Mouse (Mus musculus): Measurements from ENCODE around the gene Dst. TPM values are rescaled to one million over a fixed set of nuclear protein-coding genes. Genes with fewer than 3 reads are reported as not detected.
A peak's percentile ranks its signal among the peaks of the same experiment; 100 is the strongest.

Gene Dst
- polyA plus RNA-seq, 1 experiment = 197 TPM

- H3K4me3 ChIP-seq (ENCODE audit: insufficient read depth, low read depth, low read length) = no peak overlapping the region
- peaks cover 2% of the 10 kb centered on the region; the same call in 1 of the 2 replicates for H3K4me1 ChIP-seq (ENCODE audit: control insufficient read depth, insufficient read depth, low read length)
- WGBS = 85% methylated on average over 3 of the region's 3 CpGs
- no peak for TF ChIP-seq POLR2A (IDR thresholded peaks at IDR 0.05; ENCODE audit: insufficient read depth, low read depth, low read length)
- TF ChIP-seq CTCF (IDR thresholded peaks at IDR 0.05; ENCODE audit: insufficient read depth, low read depth, low read length) = no peak
- no peak overlapping the region for H3K27ac ChIP-seq (ENCODE audit: insufficient read depth, low read depth, low read length)
These were observed 139.3 kb downstream of the Dst start for GRCm38 (mm10) chr1:34047285-34047684.

DNA sequence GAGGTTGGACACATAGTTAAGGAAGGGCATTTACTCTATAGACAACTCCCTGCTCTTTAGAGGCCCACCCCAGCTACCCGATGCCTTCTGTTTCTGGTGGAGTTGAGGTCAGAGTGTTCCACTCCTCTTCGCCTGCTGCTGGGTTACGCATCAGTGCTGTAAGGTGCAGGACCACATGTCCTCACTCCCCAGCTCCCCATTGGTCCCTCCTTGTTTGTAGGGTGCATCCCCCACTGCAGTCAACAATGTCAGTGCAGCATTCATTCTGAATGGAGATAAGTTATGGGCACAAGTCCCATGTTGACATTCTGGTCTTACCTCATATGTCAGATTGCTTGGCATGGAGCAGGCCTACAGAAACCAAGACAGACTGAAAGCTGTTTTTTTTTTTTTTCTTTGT lies 143.2 kb downstream of the Dst start:
- TF ChIP-seq POLR2A (IDR thresholded peaks at IDR 0.05; ENCODE audit: insufficient read depth, low read depth, low read length) = no peak
- no peak for TF ChIP-seq CTCF (IDR thresholded peaks at IDR 0.05; ENCODE audit: insufficient read depth, low read depth, low read length)
- H3K4me1 ChIP-seq (ENCODE audit: control insufficient read depth, insufficient read depth, low read length) = peaks cover 2% of the 10 kb centered on the region; the same call in 1 of the 2 replicates
- 95% methylated on average over 3 of the region's 3 CpGs for WGBS
- H3K27ac ChIP-seq (ENCODE audit: insufficient read depth, low read depth, low read length) = no peak overlapping the region
- H3K4me3 ChIP-seq (ENCODE audit: insufficient read depth, low read depth, low read length) = no peak overlapping the region

DNA sequence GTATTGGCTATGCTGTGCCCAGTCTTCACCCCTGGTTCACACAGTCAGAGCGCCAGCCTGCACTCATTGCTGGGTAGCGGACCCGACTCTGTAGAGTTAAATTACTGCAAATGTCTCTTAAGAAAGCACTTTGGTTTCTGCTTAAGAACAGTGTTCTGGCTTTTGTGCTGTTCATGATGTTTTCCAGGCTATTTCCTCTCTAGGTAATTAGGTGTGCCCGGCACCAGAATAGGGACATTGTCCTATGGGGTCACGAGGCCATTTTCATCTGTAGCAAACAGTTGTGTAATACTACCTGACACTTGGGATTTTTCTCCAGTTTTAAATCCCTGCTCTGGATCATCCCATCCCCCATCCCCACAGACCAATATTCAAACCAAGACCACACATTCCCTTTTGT lies 144.4 kb downstream of the Dst start:
- whole genome bisulfite sequencing = 62% methylated on average over 5 of the region's 5 CpGs
- H3K4me3 ChIP-seq (ENCODE audit: insufficient read depth, low read depth, low read length) = no peak overlapping the region
- TF ChIP-seq CTCF (IDR thresholded peaks at IDR 0.05; ENCODE audit: insufficient read depth, low read depth, low read length) = no peak
- no peak for TF ChIP-seq POLR2A (IDR thresholded peaks at IDR 0.05; ENCODE audit: insufficient read depth, low read depth, low read length)
- peaks cover 2% of the 10 kb centered on the region; the same call in 1 of the 2 replicates for H3K4me1 ChIP-seq (ENCODE audit: control insufficient read depth, insufficient read depth, low read length)
- H3K27ac ChIP-seq (ENCODE audit: insufficient read depth, low read depth, low read length) = no peak overlapping the region

DNA sequence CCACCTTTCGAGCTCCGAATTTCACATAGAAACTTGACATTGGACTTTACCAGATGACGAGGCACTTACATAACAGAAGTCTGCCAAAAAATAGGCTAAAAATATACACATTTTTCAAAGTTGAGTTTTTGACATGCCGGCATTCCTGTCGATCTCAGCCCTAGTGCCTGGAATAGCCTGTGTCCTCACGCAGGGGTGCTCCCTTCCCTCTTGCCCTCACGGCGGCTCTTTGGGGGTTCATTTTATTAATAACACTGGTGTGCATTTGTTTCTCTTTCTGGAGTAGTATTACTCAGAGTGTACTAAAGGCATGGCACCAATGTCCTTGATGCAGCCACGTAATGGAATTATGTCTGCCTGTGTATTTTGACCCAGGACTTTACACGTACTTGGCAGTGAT lies 146.9 kb downstream of the Dst start:
- Histone ChIP-seq H3K4me1 (ENCODE audit: control insufficient read depth, insufficient read depth, low read length) (peaks cover 2% of the 10 kb centered on the region; the same call in 1 of the 2 replicates), H3K27ac (ENCODE audit: insufficient read depth, low read depth, low read length) (no peak overlapping the region), H3K4me3 (ENCODE audit: insufficient read depth, low read depth, low read length) (no peak overlapping the region)
- 94% methylated on average over 10 of the region's 10 CpGs for WGBS
- TF ChIP-seq POLR2A (IDR thresholded peaks at IDR 0.05; ENCODE audit: insufficient read depth, low read depth, low read length) (no peak), CTCF (IDR thresholded peaks at IDR 0.05; ENCODE audit: insufficient read depth, low read depth, low read length) (no peak)

- H3K4me3 ChIP-seq (ENCODE audit: insufficient read depth, low read depth, low read length) = no peak overlapping the region
- H3K27ac ChIP-seq (ENCODE audit: insufficient read depth, low read depth, low read length) = no peak overlapping the region
- H3K4me1 ChIP-seq (ENCODE audit: control insufficient read depth, insufficient read depth, low read length) = peaks cover 6% of the 10 kb centered on the region; the same call in 1 of the 2 replicates
- TF ChIP-seq POLR2A (IDR thresholded peaks at IDR 0.05; ENCODE audit: insufficient read depth, low read depth, low read length) (no peak), CTCF (IDR thresholded peaks at IDR 0.05; ENCODE audit: insufficient read depth, low read depth, low read length) (no peak)
- WGBS = 91% methylated on average over 14 of the region's 14 CpGs
These were observed 148.6 kb downstream of the Dst start for GRCm38 (mm10) chr1:34056658-34057057.

DNA sequence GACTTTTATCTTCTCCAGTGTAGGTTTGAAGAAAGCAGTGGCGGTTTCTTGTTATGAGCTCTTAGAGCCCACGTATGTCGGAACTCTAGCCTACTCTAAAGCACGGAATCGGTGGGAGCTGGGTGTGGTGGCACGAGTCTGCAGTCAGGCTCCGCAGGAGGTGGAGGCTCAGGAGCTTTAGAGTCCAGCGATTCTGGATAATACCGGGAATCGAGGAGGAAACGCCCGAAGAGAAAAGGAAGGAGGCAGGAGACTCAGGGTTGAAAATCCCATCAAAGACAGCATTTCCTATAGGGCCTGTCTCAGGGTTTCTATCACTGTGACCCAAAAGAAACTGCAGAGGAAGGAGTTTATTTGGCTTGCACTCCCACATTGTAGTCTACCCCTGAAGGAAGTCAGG lies 151.2 kb downstream of the Dst start:
- H3K4me3 ChIP-seq (ENCODE audit: insufficient read depth, low read depth, low read length) = no peak overlapping the region
- TF ChIP-seq POLR2A (IDR thresholded peaks at IDR 0.05; ENCODE audit: insufficient read depth, low read depth, low read length) (no peak), CTCF (IDR thresholded peaks at IDR 0.05; ENCODE audit: insufficient read depth, low read depth, low read length) (no peak)
- H3K4me1 ChIP-seq (ENCODE audit: control insufficient read depth, insufficient read depth, low read length) = peaks cover 4% of the 10 kb centered on the region; the same call in 1 of the 2 replicates
- no peak overlapping the region for H3K27ac ChIP-seq (ENCODE audit: insufficient read depth, low read depth, low read length)
- WGBS = 90% methylated on average over 12 of the region's 12 CpGs

GRCm38 (mm10) chr1:34060446-34060845 lies 152.4 kb downstream of the Dst start:
- TF ChIP-seq CTCF (IDR thresholded peaks at IDR 0.05; ENCODE audit: insufficient read depth, low read depth, low read length) (no peak), POLR2A (IDR thresholded peaks at IDR 0.05; ENCODE audit: insufficient read depth, low read depth, low read length) (no peak)
- H3K27ac ChIP-seq (ENCODE audit: insufficient read depth, low read depth, low read length) = no peak overlapping the region
- H3K4me1 ChIP-seq (ENCODE audit: control insufficient read depth, insufficient read depth, low read length) = peaks cover 4% of the 10 kb centered on the region; the same call in 1 of the 2 replicates
- 25% methylated on average over 6 of the region's 6 CpGs for WGBS
- no peak overlapping the region for H3K4me3 ChIP-seq (ENCODE audit: insufficient read depth, low read depth, low read length)

DNA sequence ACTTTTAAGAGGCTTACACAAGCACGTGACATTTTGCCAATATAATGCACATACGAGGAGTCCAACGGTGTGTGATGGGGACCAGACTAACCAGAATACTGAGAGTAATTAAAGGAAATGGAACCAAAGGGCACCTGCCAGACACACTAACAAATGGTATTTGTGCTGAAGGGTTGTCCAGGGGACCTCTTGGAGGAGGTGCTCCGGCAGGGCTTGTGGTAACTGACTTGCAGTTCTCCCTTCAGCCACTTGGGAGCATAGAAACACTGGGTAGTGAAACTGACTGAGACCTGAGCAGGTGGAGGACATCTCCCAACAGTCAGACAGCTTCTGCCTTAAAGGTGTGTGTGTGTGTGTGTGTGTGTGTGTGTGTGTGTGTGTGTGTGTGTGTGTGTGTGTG lies 153.1 kb downstream of the Dst start:
- H3K4me3 ChIP-seq (ENCODE audit: insufficient read depth, low read depth, low read length) = no peak overlapping the region
- 36% methylated on average over 4 of the region's 4 CpGs for WGBS
- no peak for TF ChIP-seq POLR2A (IDR thresholded peaks at IDR 0.05; ENCODE audit: insufficient read depth, low read depth, low read length)
- peak; percentile 36; the same call in 1 of the 2 replicates for TF ChIP-seq CTCF (IDR thresholded peaks at IDR 0.05; ENCODE audit: insufficient read depth, low read depth, low read length)
- H3K4me1 ChIP-seq (ENCODE audit: control insufficient read depth, insufficient read depth, low read length) = peaks cover 4% of the 10 kb centered on the region; the same call in 1 of the 2 replicates
- H3K27ac ChIP-seq (ENCODE audit: insufficient read depth, low read depth, low read length) = no peak overlapping the region

- Histone ChIP-seq H3K4me3 (ENCODE audit: insufficient read depth, low read depth, low read length) (no peak overlapping the region), H3K27ac (ENCODE audit: insufficient read depth, low read depth, low read length) (no peak overlapping the region), H3K4me1 (ENCODE audit: control insufficient read depth, insufficient read depth, low read length) (peaks cover 4% of the 10 kb centered on the region; the same call in 1 of the 2 replicates)
- 69% methylated on average over 1 of the region's 1 CpGs for WGBS
- TF ChIP-seq POLR2A (IDR thresholded peaks at IDR 0.05; ENCODE audit: insufficient read depth, low read depth, low read length) = no peak
- TF ChIP-seq CTCF (IDR thresholded peaks at IDR 0.05; ENCODE audit: insufficient read depth, low read depth, low read length) = no peak
These were observed 153.8 kb downstream of the Dst start for GRCm38 (mm10) chr1:34061860-34062259.

- H3K4me1 ChIP-seq (ENCODE audit: control insufficient read depth, insufficient read depth, low read length) = peaks cover 4% of the 10 kb centered on the region; the same call in 1 of the 2 replicates
- TF ChIP-seq CTCF (IDR thresholded peaks at IDR 0.05; ENCODE audit: insufficient read depth, low read depth, low read length) = no peak
- TF ChIP-seq POLR2A (IDR thresholded peaks at IDR 0.05; ENCODE audit: insufficient read depth, low read depth, low read length) = no peak
- no peak overlapping the region for H3K4me3 ChIP-seq (ENCODE audit: insufficient read depth, low read depth, low read length)
- WGBS = 86% methylated on average over 3 of the region's 3 CpGs
- no peak overlapping the region for H3K27ac ChIP-seq (ENCODE audit: insufficient read depth, low read depth, low read length)
These were observed 155.9 kb downstream of the Dst start for GRCm38 (mm10) chr1:34063943-34064342.
